Mouse (Mus musculus): ENCODE results near the gene Galnt14.
A peak's percentile ranks its signal among the peaks of the same experiment; 100 is the strongest.

The Galnt14 gene

GRCm38 (mm10) chr17:73568204-73568603 is 142.0 kb downstream of the Galnt14 start:
- no peak for DNase-seq

GRCm38 (mm10) chr17:73561149-73561548 is 149.1 kb downstream of the Galnt14 start:
- DNase-seq, result no peak

- no peak for DNase-seq
These were observed 150.0 kb downstream of the Galnt14 start for GRCm38 (mm10) chr17:73560208-73560784.

GRCm38 (mm10) chr17:73559498-73559897 is 150.8 kb downstream of the Galnt14 start:
- DNase-seq, result no peak

GRCm38 (mm10) chr17:73557101-73557500 is 153.2 kb downstream of the Galnt14 start:
- no peak for DNase-seq

GRCm38 (mm10) chr17:73556436-73556835 is 153.8 kb downstream of the Galnt14 start:
- DNase-seq, result no peak

GRCm38 (mm10) chr17:73554668-73555067 is 155.6 kb downstream of the Galnt14 start:
- no peak for DNase-seq

GRCm38 (mm10) chr17:73548783-73549566 is 161.3 kb downstream of the Galnt14 start:
- no peak for DNase-seq

- DNase-seq, result no peak
These were observed 162.1 kb downstream of the Galnt14 start for GRCm38 (mm10) chr17:73548119-73548518.

- no peak for DNase-seq
These were observed 162.8 kb downstream of the Galnt14 start for GRCm38 (mm10) chr17:73547483-73547882.

GRCm38 (mm10) chr17:73541911-73542310 is 168.3 kb downstream of the Galnt14 start:
- DNase-seq, result no peak

- DNase-seq, result no peak
These were observed 169.1 kb downstream of the Galnt14 start for GRCm38 (mm10) chr17:73541233-73541570.

- no peak for DNase-seq
These were observed 169.6 kb downstream of the Galnt14 start for GRCm38 (mm10) chr17:73540409-73541232.

GRCm38 (mm10) chr17:73531896-73532295 is 178.4 kb downstream of the Galnt14 start:
- no peak for DNase-seq

GRCm38 (mm10) chr17:73522169-73522568 is 188.1 kb downstream of the Galnt14 start:
- no peak for DNase-seq

- no peak for DNase-seq
These were observed 190.9 kb downstream of the Galnt14 start for GRCm38 (mm10) chr17:73519350-73519749.

- DNase-seq, result peak; percentile 18
These were observed 191.9 kb downstream of the Galnt14 start for GRCm38 (mm10) chr17:73518359-73518758.

GRCm38 (mm10) chr17:73515506-73515905 is 194.7 kb downstream of the Galnt14 start:
- DNase-seq, result peak; percentile 53

GRCm38 (mm10) chr17:73514862-73515261 is 195.4 kb downstream of the Galnt14 start:
- DNase-seq, result no peak

GRCm38 (mm10) chr17:73514258-73514657 is 196.0 kb downstream of the Galnt14 start:
- no peak for DNase-seq

- DNase-seq, result no peak
These were observed 197.4 kb downstream of the Galnt14 start for GRCm38 (mm10) chr17:73512844-73513243.

- no peak for DNase-seq
These were observed 202.3 kb downstream of the Galnt14 start for GRCm38 (mm10) chr17:73507804-73508535.

- DNase-seq, result no peak
These were observed 206.1 kb downstream of the Galnt14 start for GRCm38 (mm10) chr17:73504111-73504510.
